Mouse (Mus musculus): ENCODE results near the gene Emc1.
A peak's percentile ranks its signal among the peaks of the same experiment; 100 is the strongest.

The Emc1 gene

DNA sequence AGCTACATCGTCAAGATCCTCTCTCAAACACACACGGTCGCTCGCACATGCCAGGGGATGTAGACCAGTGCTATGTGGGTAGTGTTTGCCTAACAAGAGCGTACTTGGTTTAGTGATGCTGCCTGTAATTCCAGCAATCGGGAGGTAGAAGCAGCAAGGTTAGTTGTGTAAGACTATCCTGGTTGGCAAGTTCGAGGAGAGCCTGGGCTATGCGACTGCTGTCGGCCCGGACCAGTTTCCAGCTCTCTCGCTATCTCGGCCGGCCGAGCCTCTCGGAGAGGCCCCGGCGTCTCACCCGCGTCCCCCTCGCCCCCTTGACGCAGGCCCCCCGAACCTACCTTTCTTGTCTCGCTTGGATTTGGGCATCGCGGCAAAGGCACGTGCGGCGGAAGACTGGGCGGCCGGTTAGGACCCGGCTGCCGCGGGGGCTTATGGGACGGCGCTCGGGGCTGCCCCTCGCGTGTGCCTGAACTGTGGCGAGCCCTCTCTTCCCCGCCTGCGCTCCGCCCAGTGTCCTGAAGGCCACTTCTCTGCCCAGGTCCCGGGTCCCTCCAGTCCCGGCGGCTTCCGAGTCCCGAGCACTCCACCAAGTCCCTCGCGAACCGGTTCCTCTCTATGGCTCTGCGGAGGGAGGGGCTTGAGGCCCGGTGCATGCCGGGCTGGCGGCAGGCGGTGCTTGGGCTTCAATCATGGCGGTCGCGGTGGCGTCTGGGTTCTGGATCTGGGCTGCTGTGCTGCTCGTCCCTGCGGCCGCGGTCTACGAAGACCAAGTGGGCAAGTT is at the start of gene Emc1, which contains the start of the genes Mrto4 and Ubr4:
TSS of gene Emc1 (plus strand) at position 657 of the 781 bp plus-strand sequence.
TSS of gene Mrto4 (minus strand) at position 646 of the 781 bp plus-strand sequence.
TSS of gene Ubr4 (plus strand) at position 679 of the 781 bp plus-strand sequence.
- DNase-seq (ENCODE audit: low spot score in 2 of 2): peak; percentile 74 to 81

DNA sequence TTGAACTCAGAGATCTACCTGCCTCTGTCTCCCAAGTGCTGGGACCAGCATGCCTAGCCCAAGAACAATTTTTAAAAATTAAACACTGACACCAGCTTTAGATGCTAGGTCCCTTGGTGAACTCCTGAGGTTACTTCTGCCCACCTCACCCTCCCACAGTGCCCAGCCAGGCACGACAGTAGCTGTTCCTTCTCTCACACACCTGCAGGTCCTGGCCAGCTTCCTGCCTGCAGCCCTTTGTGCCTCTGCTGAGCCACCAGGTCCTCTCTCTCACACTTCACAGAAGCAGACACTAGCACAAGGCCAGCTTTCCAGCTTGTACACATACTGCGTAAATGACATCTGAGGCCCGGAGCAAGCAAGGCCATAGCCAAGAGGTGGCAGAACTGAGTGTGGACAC is 46.9 kb upstream of the Emc1 start:
- no peak for DNase-seq (ENCODE audit: low spot score in 2 of 2)

DNA sequence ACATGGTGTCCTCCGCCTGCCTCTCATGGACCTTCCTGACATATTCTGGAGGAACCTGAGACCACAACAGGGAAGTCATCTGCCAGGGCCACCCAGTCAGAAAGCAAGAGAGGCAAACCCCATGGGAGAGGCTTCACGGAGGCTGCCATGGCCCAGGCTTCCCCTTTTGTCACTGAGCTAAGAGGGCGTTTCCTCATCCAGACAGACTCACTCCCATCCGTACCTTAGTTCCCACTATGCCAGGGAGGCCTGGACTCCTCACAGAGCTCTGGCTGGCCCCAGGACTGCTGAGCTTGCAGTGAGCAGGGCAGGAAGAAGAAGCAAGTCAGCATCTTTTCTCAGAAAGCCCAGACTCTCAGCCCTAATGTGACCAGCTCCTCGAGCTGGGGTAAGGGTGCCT is 44.5 kb upstream of the Emc1 start:
- peak in 1 of 2 experiments; percentile 57 for DNase-seq (ENCODE audit: low spot score in 2 of 2)

DNA sequence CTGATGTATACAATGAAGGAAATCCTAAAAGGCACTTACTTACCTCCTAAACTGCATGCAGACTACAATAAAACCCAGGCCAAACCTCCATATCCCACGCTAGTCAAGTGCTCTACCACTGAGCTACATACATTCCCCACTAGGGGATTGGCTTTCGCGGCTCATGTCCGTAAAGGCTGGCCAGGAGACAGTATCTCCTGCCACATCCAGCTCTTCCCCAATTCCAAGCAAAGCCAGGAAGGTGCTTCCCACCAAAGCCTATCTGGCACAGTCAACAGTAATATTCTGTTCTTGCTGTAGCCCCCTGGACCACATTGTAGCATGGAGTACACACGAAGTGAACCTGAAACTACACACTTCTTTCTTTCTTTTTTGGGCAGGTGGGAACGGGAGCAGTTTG is 42.7 kb upstream of the Emc1 start:
- no peak for DNase-seq (ENCODE audit: low spot score in 2 of 2)

DNA sequence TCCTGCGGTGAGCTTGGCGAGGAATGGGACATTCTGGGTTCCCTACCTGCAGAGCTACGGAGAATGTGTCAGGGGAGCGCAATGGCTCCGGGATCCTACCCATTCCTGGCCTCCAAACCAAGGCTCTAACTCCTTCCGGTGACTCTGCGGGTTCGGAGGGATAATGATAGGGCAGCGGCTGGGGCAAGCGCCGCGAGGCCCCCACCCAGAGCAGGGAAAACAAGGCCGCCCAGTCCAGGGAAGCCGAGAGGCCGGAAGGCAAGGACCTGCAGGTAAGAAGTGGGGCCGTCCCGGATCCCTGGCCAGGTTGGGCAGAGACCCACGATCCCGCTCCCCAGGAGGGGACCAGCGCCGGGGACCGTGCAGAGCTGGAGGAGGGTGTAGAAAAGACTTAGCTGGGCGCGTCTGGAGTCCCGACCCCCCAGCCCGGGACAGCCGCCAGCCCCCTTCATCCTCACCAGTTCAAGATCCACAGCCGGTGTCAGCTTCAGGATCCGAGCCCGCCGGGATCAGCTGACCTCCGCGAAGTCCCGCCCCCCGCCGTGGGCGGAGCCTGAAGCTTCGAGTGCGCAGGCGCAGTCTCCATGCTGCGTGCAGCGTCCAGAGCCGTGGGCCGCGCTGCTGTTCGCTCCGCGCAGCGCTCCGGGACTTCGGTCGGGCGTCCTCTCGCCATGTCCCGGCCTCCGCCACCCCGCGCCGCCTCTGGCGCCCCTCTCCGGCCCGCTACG is 42.1 kb upstream of the Emc1 start, which contains the start of the genes Pqlc2 and Akr7a5:
TSS of gene Pqlc2 (minus strand) at position 538 of the 728 bp plus-strand sequence.
TSS of gene Akr7a5 (plus strand) at position 574 of the 728 bp plus-strand sequence.
- peak; percentile 94 to 95 for DNase-seq (ENCODE audit: low spot score in 2 of 2)

DNA sequence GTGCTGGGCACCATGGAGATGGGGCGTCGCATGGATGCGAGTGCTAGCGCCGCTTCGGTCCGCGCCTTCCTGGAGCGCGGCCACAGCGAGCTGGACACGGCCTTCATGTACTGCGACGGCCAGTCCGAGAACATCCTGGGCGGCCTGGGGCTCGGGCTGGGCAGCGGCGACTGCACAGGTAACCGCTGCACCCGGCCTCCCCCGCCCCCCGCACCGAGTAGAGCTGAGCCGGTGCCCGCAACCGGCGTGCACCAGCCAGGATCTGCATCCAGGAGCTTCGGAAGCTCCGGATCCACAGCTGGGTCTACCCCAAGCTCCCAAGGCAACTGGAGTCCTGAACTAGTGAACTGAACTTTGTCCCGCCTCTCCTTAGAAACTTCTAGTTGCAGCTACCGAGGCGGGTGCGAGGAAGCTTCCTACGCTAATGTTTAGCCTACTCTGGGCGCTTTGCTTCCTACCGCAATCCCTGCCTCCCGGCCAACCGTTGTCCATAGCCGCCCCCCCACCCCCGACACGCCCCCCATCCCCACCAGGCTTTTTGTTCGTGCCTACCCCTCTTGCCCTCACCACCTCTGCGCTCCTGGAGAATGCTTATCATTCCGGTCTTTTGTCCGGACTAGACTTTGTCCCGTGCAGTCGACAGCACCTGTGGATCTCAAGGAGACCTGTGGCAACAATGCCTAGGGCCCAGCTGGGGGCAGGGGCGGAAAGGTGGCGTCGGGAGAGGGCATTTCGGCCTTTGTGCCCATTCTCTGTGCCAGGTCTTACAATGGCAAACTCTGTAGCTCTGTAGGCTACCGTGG is 41.3 kb upstream of the Emc1 start:
- DNase-seq (ENCODE audit: low spot score in 2 of 2): no peak

DNA sequence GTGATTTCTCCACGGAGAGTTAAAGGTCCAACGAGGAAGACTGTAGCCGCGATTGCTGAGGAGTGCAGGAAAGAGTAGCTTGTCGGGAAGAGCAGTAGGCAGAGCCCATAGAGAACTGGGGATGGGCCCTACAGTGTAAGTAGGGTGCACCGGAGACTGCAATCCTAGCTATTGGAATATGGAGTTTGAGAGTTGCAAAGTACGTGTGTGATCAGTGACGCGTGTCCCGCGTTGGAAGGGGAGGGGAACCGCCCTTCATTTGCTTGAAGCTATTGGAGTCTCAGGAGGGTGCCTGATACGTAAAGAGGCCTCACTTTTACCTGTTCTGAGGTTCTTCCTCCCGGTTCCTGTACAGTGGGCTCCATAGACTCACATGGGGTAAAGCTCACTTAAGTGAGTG is 40.7 kb upstream of the Emc1 start:
- no peak for DNase-seq (ENCODE audit: low spot score in 2 of 2)

DNA sequence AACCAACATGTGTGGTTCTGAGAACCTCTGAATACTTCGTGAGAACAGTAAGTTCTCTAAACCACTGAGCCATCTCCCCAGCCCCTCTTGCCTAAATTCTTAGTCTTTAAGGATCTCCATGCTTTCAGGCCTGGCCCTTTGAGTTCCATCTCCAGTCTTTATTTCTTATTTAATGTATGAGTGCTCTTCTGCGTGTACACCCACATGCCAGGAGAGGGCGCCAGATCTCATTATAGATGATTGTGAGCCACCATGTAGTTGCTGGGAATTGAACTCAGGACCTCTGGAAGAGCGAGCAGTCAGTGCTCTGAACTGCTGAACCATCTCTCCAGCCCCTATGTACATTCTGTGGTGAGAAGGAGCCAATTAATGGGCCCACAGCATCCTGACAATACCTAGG is 39.8 kb upstream of the Emc1 start:
- peak; percentile 39 to 63 for DNase-seq (ENCODE audit: low spot score in 2 of 2)

DNA sequence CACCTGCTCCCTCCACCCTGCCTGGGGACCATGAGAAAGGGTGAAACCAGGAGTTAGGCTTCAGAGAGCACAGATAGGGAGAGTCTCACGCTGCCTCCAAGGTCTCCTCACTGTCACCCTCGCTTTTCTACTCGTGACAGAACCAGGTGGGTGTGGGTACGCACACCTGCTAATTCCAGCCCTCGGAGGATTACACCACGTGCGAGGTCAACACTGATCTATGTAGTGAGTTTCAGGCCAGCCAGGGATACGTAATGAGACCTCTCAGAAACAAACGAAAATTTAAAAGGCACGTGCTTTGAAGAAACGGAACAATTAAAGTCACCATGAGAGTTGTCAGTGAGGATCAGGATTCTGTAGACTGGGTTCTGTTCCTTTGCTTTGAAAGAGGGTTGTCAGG is 33.9 kb upstream of the Emc1 start:
- no peak for DNase-seq (ENCODE audit: low spot score in 2 of 2)

DNA sequence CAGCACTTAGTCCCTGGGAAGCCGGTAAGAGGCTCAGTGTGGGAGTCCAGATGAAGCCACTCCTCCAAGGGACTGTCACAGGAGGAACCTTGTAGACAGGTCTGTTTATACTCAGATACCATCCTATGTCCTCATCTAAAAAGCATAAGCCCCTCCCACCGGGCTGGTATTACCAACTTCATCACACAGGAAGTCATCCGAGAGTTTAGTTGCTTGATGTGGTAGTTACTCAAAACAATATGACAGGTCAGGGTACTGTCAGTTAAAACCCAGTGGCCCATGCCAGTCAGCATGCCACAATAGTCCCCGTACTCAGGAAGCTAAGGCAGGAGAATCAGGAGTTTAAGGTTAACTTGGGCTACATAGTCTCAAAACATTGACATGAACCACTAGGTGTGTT is 32.6 kb upstream of the Emc1 start:
- no peak for DNase-seq (ENCODE audit: low spot score in 2 of 2)

DNA sequence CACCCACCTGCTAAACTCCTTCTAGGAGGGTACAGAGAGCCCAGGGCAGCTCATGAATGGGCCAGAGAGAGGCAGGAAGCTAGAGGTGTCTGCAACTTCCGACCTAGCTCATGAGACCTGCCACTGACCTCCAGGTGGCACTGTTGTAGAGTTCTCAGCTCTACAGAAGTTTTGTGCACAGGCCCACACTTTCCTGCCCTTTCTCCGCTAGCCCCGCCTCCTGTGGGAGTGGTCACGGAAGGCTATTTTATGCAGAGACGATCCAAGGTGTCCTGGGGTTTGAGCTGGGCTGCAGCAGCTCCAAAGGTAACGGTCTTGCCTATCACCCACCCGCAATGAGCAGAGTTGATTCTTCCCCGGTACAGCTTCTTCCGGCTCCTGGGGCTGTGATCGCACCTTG is 21.8 kb upstream of the Emc1 start:
- peak; percentile 79 to 84 for DNase-seq (ENCODE audit: low spot score in 2 of 2)

DNA sequence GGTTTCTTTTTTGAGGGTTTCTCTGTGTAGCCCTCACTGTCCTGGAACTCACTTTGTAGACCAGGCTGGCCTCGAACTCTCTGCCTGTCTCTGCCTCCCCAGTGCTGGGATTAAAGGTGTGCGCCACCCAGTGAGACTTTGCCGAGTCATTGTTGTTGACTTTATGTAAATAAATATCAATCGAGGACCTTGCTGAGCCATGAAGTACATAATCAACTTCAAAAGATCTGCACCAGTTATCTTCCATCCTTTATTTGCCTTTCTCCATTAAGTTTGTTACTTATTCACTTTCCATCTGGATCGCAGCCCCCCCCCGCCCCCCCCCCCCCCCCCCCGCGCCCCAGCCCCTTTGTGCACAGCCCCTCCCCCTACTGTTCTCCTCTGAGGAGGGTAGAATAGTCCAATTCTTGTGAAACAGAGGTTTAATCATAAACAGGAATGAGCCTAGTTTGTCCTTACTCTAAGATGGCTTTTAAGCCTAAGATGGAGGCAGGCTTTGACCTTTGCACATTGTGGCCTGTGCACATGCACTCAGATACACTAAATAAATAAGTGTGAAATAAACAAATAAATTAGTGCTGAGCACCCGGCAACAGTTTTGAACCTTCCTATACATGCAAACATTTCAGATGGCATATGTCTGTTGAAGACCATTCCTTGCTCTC is 17.6 kb upstream of the Emc1 start:
- DNase-seq (ENCODE audit: low spot score in 2 of 2): no peak

DNA sequence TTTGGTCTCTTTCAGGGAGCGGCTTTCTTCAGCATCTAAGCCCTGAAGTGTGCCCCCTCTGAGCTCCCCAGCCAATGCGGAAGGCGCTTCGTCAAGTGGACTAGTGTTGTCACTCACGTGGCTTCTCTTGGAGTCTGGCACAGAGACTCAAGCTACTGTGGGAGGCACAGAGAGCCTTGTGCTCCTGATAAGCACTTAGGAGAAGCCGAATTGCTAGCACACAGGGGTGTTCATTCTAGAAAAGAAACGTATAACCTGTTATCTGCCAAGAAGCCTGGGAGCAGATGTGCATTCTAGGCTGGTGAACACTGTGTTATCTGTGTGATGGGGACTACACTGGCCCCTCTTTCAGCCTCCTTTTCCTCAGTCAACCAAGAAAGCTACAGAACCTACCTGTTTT is 16.9 kb upstream of the Emc1 start:
- no peak for DNase-seq (ENCODE audit: low spot score in 2 of 2)

DNA sequence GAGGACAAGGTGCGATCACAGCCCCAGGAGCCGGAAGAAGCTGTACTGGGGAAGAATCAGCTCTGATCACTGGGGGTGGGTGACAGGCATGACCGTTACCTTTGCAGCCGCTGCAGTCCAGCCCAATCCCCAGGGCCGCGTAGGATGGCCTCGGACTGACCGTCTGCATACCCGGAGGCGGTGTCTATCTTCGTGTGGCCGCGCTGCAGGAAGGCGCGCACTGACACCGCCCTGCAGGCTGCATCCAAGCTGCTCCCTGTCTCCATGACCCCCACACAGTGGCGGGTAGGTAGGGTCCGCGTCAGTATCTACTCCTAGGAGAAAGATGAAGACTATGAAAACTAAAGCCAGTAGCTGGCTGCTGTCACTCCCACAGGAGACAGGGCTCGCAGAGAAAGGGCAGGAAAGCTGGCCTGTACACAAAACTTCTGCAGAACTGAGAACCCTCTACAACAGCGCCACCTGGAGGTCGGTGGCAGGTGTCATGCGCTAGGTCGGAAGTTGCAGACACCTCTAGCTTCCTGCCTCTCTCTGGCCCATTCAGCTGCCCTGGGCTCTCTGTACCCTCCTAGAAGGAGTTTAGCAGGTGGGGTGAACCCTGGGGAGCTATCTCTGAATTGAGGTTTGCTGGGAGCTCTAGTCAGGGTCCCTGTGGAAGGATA is 15.4 kb upstream of the Emc1 start:
- DNase-seq (ENCODE audit: low spot score in 2 of 2): peak; percentile 66 to 81

DNA sequence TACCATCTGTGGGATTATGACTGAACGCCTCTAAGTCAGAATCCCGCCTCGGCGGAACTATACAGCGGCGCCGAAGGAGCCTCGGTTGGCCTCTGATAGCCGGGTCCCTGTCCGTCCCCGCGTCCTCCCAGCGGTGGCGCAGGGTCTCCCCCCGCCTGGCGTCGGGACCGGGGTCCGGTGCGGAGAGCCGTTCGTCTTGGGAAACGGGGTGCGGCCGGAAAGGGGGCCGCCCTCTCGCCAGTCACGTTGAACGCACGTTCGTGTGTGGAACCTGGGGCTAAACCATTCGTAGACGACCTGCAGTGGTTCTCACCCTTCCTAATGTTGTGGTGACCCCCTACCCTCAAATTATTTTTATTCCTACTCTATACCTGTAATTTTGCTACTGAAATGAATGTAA is 14.2 kb upstream of the Emc1 start:
- no peak for DNase-seq (ENCODE audit: low spot score in 2 of 2)

DNA sequence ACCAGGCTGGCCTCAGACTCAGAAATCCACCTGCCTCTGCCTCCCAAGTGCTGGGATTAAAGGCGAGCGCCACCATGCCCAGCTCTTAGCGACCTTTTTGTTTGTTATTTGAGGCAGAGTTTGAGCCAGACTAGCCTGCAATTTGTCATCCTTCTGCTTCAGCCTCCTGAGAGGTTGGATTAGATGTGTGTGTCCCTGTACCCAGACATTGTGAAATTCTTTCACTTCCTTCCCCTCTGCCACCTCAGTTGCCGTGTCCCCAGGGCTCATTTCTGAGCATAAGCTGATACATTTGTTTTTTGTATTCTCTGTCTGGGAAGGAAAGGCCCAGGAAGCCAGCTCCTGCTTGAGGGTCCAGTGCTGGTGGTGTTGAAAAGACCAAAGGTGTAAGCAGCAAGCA is 11.6 kb upstream of the Emc1 start:
- no peak for DNase-seq (ENCODE audit: low spot score in 2 of 2)

DNA sequence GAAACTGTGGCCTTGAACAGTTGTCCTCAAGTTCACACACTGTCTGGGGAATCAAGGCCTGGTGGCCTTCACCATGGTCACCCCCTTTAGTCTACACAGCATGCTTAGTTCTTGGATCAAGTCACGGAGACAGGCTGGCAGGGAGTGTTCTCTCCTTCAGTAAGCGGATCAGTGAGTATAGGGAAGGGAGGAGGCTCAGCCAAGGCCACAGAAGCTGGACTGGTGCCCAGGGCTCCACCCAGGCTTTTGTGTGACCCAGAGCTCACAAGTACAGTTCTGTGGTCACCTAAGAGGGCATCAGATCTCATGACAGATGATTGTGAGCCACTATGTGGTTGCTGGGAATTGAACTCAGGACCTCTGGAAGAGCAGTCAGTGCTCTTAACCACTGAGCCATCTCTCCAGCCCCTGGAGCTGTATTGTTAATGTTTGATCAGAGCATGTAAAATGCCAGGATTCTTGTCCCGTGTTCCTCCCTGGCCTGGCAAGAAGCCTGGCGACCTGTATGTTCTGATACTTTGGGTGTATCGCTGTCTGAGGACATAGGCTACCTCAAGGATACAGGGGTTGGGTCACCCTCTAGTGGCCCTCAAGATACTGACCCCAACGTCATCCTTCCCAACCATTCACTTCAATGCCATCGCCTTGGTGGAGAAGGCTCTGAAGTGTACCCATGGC is 10.7 kb upstream of the Emc1 start:
- no peak for DNase-seq (ENCODE audit: low spot score in 2 of 2)

DNA sequence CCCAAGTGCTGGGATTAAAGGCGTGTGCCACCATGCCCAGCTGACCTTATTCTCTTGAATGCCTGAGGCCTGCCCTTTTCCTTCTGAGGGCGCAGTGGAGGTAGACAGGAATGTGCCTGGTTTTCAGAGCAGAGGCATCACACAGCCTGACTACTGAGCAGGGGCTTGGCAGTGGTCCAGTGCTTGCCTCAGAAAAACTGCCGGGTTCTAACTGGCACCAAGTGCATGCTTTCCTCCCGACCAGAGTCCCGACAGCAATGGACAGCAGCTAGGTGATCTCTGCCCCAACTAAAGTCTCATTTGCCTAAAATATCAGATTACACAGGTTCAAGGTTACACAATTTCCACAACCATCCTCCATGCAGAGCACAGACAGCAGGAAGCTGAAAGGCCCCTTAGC is 8.7 kb upstream of the Emc1 start:
- DNase-seq (ENCODE audit: low spot score in 2 of 2): no peak

DNA sequence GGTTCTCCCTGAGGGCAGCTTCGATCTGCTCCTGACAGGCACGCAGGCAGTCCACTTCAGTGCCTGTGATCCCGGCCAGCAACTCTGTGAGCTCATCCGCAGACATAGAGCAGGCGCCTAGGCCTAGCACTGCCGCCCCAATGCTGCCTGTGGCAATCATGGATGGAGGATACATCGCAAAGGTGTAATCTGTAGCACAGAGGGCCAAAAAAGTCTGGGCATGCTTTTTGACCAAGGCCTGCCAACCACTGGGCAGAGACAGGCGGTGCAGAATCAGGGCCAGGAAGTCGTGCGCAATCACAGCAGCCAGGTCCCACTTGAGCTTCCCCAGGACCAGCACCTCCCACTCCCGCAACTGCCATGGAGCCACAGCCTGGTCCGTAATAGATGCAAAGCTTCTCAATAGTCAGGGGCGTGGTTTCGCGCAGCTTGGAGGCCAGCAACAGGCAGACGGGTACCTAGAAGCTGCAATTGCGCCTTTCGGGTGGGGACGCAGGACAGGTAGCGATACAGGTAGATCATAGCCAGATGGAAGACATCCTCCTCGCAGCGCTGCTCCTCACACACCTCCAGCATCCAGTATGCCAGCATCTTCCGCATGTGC is 6.9 kb upstream of the Emc1 start:
- no peak for DNase-seq (ENCODE audit: low spot score in 2 of 2)

DNA sequence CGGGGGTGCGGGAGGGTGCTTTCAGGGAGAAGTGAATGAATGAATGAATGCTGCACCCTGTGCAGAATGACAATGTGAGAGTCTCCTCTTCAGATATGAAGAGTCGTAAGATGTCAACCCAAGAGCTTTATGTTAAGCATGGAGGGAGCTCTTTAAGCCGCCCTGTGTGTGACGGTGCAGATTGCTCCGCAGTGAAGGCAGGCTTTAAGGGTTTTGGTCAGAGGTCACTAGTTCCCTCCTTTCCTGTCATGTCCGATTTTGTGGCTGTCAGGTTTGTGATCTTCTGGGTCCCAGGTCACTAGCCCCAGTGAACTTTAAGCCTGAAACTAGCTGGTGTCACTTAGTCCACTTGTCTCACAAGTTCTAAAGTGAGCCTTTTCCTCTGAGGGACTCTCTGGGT is 445 bp downstream of the Emc1 start:
- DNase-seq (ENCODE audit: low spot score in 2 of 2): no peak
